In genomic region chr12:98280530-98280929, GRCm38 (mm10) we compare ENCODE assay signal across 7 mouse cellular contexts. TPM values are rescaled to one million over a fixed set of nuclear protein-coding genes. Genes with fewer than 3 reads are reported as not detected.
DNase-seq lines count a peak whose midpoint lies in the region; ATAC-seq and TF ChIP-seq lines count a peak whose summit lies in the region.

No protein-coding gene starts in this region.

- H3K36me3 ChIP-seq in forebrain, embryonic 11.5 days (ENCODE audit: control insufficient read depth, insufficient read depth, low read length), result no peaks in the 10 kb centered on the region
- no peaks in the 10 kb centered on the region for H3K36me3 ChIP-seq in intestine, postnatal 0 days (ENCODE audit: control insufficient read depth, insufficient read depth)
- no peaks in the 10 kb centered on the region for H3K36me3 ChIP-seq in liver, embryonic 14.5 days (replicated peaks; ENCODE audit: control insufficient read depth, insufficient read depth, low read depth)

- WGBS in forebrain, embryonic 11.5 days, result 34% methylated on average over 5 of the region's 5 CpGs
- 32% methylated on average over 5 of the region's 5 CpGs for WGBS in intestine, postnatal 0 days
- WGBS in liver, embryonic 14.5 days (ENCODE audit: insufficient replicate concordance), result 24% methylated on average over 5 of the region's 5 CpGs

- no peaks in the 10 kb centered on the region; the same call in 1 of the 2 replicates for H3K9me3 ChIP-seq in forebrain, embryonic 11.5 days (ENCODE audit: control insufficient read depth, low read length)
- H3K9me3 ChIP-seq in intestine, postnatal 0 days (ENCODE audit: control insufficient read depth), result no peaks in the 10 kb centered on the region
- H3K9me3 ChIP-seq in liver, embryonic 14.5 days (ENCODE audit: control insufficient read depth, low read length), result no peaks in the 10 kb centered on the region

- H3K27ac ChIP-seq in forebrain, embryonic 11.5 days (ENCODE audit: low read depth, low read length), result no peak overlapping the region
- no peak overlapping the region for H3K27ac ChIP-seq in intestine, postnatal 0 days (ENCODE audit: low read depth, low read length)
- H3K27ac ChIP-seq in liver, embryonic 14.5 days, result no peak overlapping the region

- 0 out of 2 replicates have a peak, but pooled peaks have one; percentile 60 for ATAC-seq in forebrain, embryonic 11.5 days (replicated peaks; ENCODE audit: low FRiP score)
- ATAC-seq in intestine, postnatal 0 days, result no peak
- no peak for ATAC-seq in liver, embryonic 14.5 days (ENCODE audit: insufficient read depth)

- no peak for TF ChIP-seq EP300 in liver, embryonic 14.5 days (IDR thresholded peaks at IDR 0.05; ENCODE audit: low read depth)

- H3K4me2 ChIP-seq in forebrain, embryonic 11.5 days (ENCODE audit: low read depth, low read length, severe bottlenecking), result no peak overlapping the region
- no peak overlapping the region for H3K4me2 ChIP-seq in intestine, postnatal 0 days (replicated peaks; ENCODE audit: low read depth)
- no peak overlapping the region for H3K4me2 ChIP-seq in liver, embryonic 14.5 days (ENCODE audit: low read depth)

- H3K4me1 ChIP-seq in forebrain, embryonic 11.5 days (replicated peaks; ENCODE audit: control insufficient read depth, insufficient read depth, low read length), result no peaks in the 10 kb centered on the region
- no peaks in the 10 kb centered on the region for H3K4me1 ChIP-seq in intestine, postnatal 0 days (replicated peaks; ENCODE audit: control insufficient read depth, insufficient read depth, low read length)
- H3K4me1 ChIP-seq in liver, embryonic 14.5 days (replicated peaks; ENCODE audit: control insufficient read depth in 2 of 2, insufficient read depth in 2 of 2, low read length in 1 of 2), result peaks cover 0 to 3% of the 10 kb centered on the region in 2 experiments; a peak in 1 of 4 replicates

- peak; percentile 87 for TF ChIP-seq CTCF in intestine, postnatal 0 days (IDR thresholded peaks at IDR 0.05; ENCODE audit: low read depth)
- peak; percentile 60 for TF ChIP-seq CTCF in liver, embryonic 14.5 days (IDR thresholded peaks at IDR 0.05; ENCODE audit: low read depth)

- no peak overlapping the region for H3K9ac ChIP-seq in forebrain, embryonic 11.5 days (ENCODE audit: low read length)
- H3K9ac ChIP-seq in intestine, postnatal 0 days (ENCODE audit: low read depth, low read length), result no peak overlapping the region
- H3K9ac ChIP-seq in liver, embryonic 14.5 days (replicated peaks), result no peak overlapping the region

- peak; percentile 73 for DNase-seq in 416B (ENCODE audit: low read depth)
- peak; percentile 59 for DNase-seq in CD4-positive helper T cell, adult 2 months (ENCODE audit: low read depth, low spot score)
- DNase-seq in c-Kit-positive CD71-negative TER-119-negative erythroid progenitor cells, embryonic 14.5 days (ENCODE audit: low read depth), result peak; percentile 50
- peak; percentile 74 for DNase-seq in forebrain, embryonic 11.5 days (ENCODE audit: low spot score)
- no peak for DNase-seq in liver, embryonic 14.5 days (ENCODE audit: low read depth in 3 of 3, low spot score in 3 of 3)
- peak; percentile 37 for DNase-seq in retina, postnatal 7 days (ENCODE audit: low read depth, low spot score)

- H3K4me3 ChIP-seq in forebrain, embryonic 11.5 days (ENCODE audit: low read depth, low read length), result no peak overlapping the region
- no peak overlapping the region for H3K4me3 ChIP-seq in intestine, postnatal 0 days (ENCODE audit: low read depth, low read length)
- no peak overlapping the region for H3K4me3 ChIP-seq in liver, embryonic 14.5 days (ENCODE audit: insufficient read depth in 1 of 2, low read depth in 2 of 2, low read length in 2 of 2)

- no peaks in the 10 kb centered on the region for H3K27me3 ChIP-seq in forebrain, embryonic 11.5 days (ENCODE audit: control insufficient read depth, insufficient read depth, low read length)
- no peaks in the 10 kb centered on the region for H3K27me3 ChIP-seq in intestine, postnatal 0 days (replicated peaks; ENCODE audit: control insufficient read depth, insufficient read depth, low read length)
- no peaks in the 10 kb centered on the region for H3K27me3 ChIP-seq in liver, embryonic 14.5 days (ENCODE audit: control insufficient read depth, insufficient read depth, low read length)

RNA-seq across cellular contexts. Expression of gene Gpr65, which starts 12.1 kb away (rescaled TPM):
- polyA plus RNA-seq in forebrain, embryonic 11.5 days (2014; fragmentation: Nextera tagmentation; extraction: Ambion mirVana), result 0.20 and 0.51 TPM in 2 replicates
- 1.8 and 2.1 TPM in 2 replicates for polyA plus RNA-seq in intestine, postnatal 0 days (2015; fragmentation: Nextera tagmentation; extraction: Ambion mirVana)
- 1.7 and 2.4 TPM in 2 replicates for polyA plus RNA-seq in liver, embryonic 14.5 days (2012; rRNA removed)
- polyA plus RNA-seq in liver, embryonic 14.5 days (2014; fragmentation: Nextera tagmentation; extraction: Ambion mirVana), result 2.5 and 3.2 TPM in 2 replicates

RNA-seq across cellular contexts. Expression of gene Galc, which starts 21.3 kb away (rescaled TPM):
- 14.7 and 16.4 TPM in 2 replicates for polyA plus RNA-seq in forebrain, embryonic 11.5 days (2014; fragmentation: Nextera tagmentation; extraction: Ambion mirVana)
- 13.1 and 15.1 TPM in 2 replicates for polyA plus RNA-seq in intestine, postnatal 0 days (2015; fragmentation: Nextera tagmentation; extraction: Ambion mirVana)
- polyA plus RNA-seq in liver, embryonic 14.5 days (2012; rRNA removed), result 2.0 and 2.4 TPM in 2 replicates
- polyA plus RNA-seq in liver, embryonic 14.5 days (2014; fragmentation: Nextera tagmentation; extraction: Ambion mirVana), result 1.9 and 2.2 TPM in 2 replicates

Comparison
In these comparisons a context has a peak if more than half of its experiments do, and no peak if none do; other contexts are left out.
1. DNase-seq: peak in 416B (single experiment), CD4-positive helper T cell, adult 2 months (single experiment), c-Kit-positive CD71-negative TER-119-negative erythroid progenitor cells, embryonic 14.5 days (single experiment), forebrain, embryonic 11.5 days (single experiment) and retina, postnatal 7 days (single experiment); none in liver, embryonic 14.5 days (0 of 3).